Mouse (Mus musculus) heart, adult 2 months (tissue): ENCODE measurements around the gene Derl3. TPM values are rescaled to one million over a fixed set of nuclear protein-coding genes. Genes with fewer than 3 reads are reported as not detected.

ENCODE experiments used
- DNase-seq, 2 experiments: peaks; one replicate each; pipeline ENCODE4 v3.0.0; 2021
- H3K27ac ChIP-seq: fragments of 200-600 bp; 2 replicates; pipeline ENCODE4 v1.8.1; 2022
- H3K27me3 ChIP-seq: fragments of 200-500 bp; 2 replicates; pipeline ENCODE4 v1.6.1; 2012; ENCODE audit warnings: mild to moderate bottlenecking, low read length, inconsistent platforms, mixed read lengths; ENCODE audit not compliant: control insufficient read depth, insufficient read depth
- H3K36me3 ChIP-seq: fragments of 200-500 bp; 2 replicates; pipeline ENCODE4 v1.6.1; 2012; ENCODE audit warnings: low read length, inconsistent platforms; ENCODE audit not compliant: control insufficient read depth, insufficient read depth
- H3K4me1 ChIP-seq: fragments of 200-500 bp; 2 replicates; pipeline ENCODE4 v1.6.1; 2011; ENCODE audit warnings: low read length; ENCODE audit not compliant: control insufficient read depth, insufficient read depth
- H3K4me3 ChIP-seq: fragments of 200-600 bp; 2 replicates; pipeline ENCODE4 v1.8.1; 2022
- H3K79me2 ChIP-seq: fragments of 200-500 bp; replicated peaks from 2 replicates; pipeline ENCODE4 v1.6.1; 2012; ENCODE audit warnings: mild to moderate bottlenecking, inconsistent platforms, low read length, moderate library complexity, mixed read lengths; ENCODE audit not compliant: control insufficient read depth, insufficient read depth
- H3K9ac ChIP-seq: fragments of 200-500 bp; 2 replicates; pipeline ENCODE4 v1.6.1; 2012; ENCODE audit warnings: low read depth, mild to moderate bottlenecking, control low read depth, inconsistent platforms, low read length, mixed read lengths
- CTCF ChIP-seq: fragments of 200-600 bp; IDR thresholded peaks from 2 replicates; pipeline ENCODE4 v1.8.1; 2022; ENCODE audit warnings: antibody characterized with exemption, mild to moderate bottlenecking, moderate library complexity
- EP300 ChIP-seq: fragments of 200-500 bp; IDR thresholded peaks from 2 replicates; pipeline ENCODE4 v1.6.1; 2011; ENCODE audit warnings: low read depth, low read length, control low read depth; ENCODE audit not compliant: insufficient read depth
- POLR2A ChIP-seq: fragments of 200-500 bp; IDR thresholded peaks from 2 replicates; pipeline ENCODE4 v1.6.1; 2011; ENCODE audit warnings: mild to moderate bottlenecking, low read depth, low read length, control low read depth; ENCODE audit not compliant: insufficient read depth
- WGBS: fragments of 180-500 bp; shearing (Covaris S2); methylation state at CpG from one replicate; pipeline ENCODE4 v1.1.7; 2018; 5-methylcytosine and 5-hydroxymethylcytosine counted together
- intact Hi-C: fragments of 180-260 bp; cut with DNase I; formaldehyde crosslinking; loops from one replicate; pipeline ENCODE4 v1.15.1; 2025
- polyA plus RNA-seq: library from polyadenylated mRNA; depleted of rRNA; stranded (reverse); fragments of >200 nt; gene quantifications from 2 replicates; pipeline ENCODE4 v1.2.3, GENCODE M21; 2012
- total RNA-seq, 2 experiments: library from RNA; stranded (reverse); gene quantifications; 2 replicates each; pipeline ENCODE4 v1.2.3; 2021

Gene Derl3
- total and polyA plus RNA-seq, 3 experiments: 0.50 to 1.0 (median 0.65) TPM

- TF ChIP-seq POLR2A (no peak), EP300 (no peak), CTCF (no peak)
- peak in 1 of 2 experiments; percentile 37 for DNase-seq
- intact Hi-C loops: loop anchor here (2.0 kb wide), 1 partner anchor 16 kb away; no protein-coding TSS in a partner anchor
- Histone ChIP-seq H3K4me3 (no peak overlapping the region), H3K4me1 (peaks cover 4% of the 10 kb centered on the region; the same call in 1 of the 2 replicates), H3K9ac (no peak overlapping the region), H3K36me3 (no peaks in the 10 kb centered on the region), H3K79me2 (no peaks in the 10 kb centered on the region), H3K27me3 (no peaks in the 10 kb centered on the region), H3K27ac (peak overlapping the region; percentile 84; the same call in 1 of the 2 replicates)
- WGBS: 28% methylated on average over 7 of the region's 7 CpGs
These were observed 32.5 kb upstream of the Derl3 start for GRCm38 (mm10) chr10:75860746-75861145.

GRCm38 (mm10) chr10:75861587-75861986, 31.6 kb upstream of the Derl3 start:
- H3K4me3 ChIP-seq: no peak overlapping the region
- peaks cover 4% of the 10 kb centered on the region; the same call in 1 of the 2 replicates for H3K4me1 ChIP-seq
- TF ChIP-seq POLR2A: no peak
- no peak for TF ChIP-seq EP300
- TF ChIP-seq CTCF: no peak
- no peaks in the 10 kb centered on the region for H3K79me2 ChIP-seq
- no peaks in the 10 kb centered on the region for H3K36me3 ChIP-seq
- H3K27me3 ChIP-seq: no peaks in the 10 kb centered on the region
- no peak overlapping the region for H3K27ac ChIP-seq
- no peak overlapping the region for H3K9ac ChIP-seq
- intact Hi-C loops: loop anchor here (2.0 kb wide), 1 partner anchor 15 kb away; no protein-coding TSS in a partner anchor
- no peak for DNase-seq
- 64% methylated on average over 5 of the region's 5 CpGs for WGBS

GRCm38 (mm10) chr10:75872025-75872914, 20.9 kb upstream of the Derl3 start:
- Histone ChIP-seq H3K27ac (peak overlapping the region; percentile 42), H3K79me2 (no peaks in the 10 kb centered on the region), H3K4me3 (peak overlapping the region; percentile 15), H3K9ac (peak overlapping the region; percentile 36; the same call in 1 of the 2 replicates), H3K36me3 (no peaks in the 10 kb centered on the region), H3K4me1 (peaks cover 3% of the 10 kb centered on the region; the same call in 1 of the 2 replicates), H3K27me3 (no peaks in the 10 kb centered on the region)
- intact Hi-C loops: no loop called here
- TF ChIP-seq EP300: no peak
- TF ChIP-seq POLR2A: 0 out of 2 replicates have a peak, but pooled peaks have one; percentile 36
- no peak for DNase-seq
- WGBS: 31% methylated on average over 10 of the region's 10 CpGs

GRCm38 (mm10) chr10:75872915-75873542, 20.2 kb upstream of the Derl3 start:
- peak; percentile 27; the same call in 1 of the 2 replicates for TF ChIP-seq EP300
- TF ChIP-seq POLR2A: no peak; the same call in 1 of the 2 replicates
- Histone ChIP-seq H3K4me1 (peaks cover 3% of the 10 kb centered on the region; the same call in 1 of the 2 replicates), H3K79me2 (no peaks in the 10 kb centered on the region), H3K4me3 (peak overlapping the region; percentile 15), H3K27ac (peak overlapping the region; percentile 42), H3K9ac (peak overlapping the region; percentile 53), H3K27me3 (no peaks in the 10 kb centered on the region), H3K36me3 (no peaks in the 10 kb centered on the region)
- intact Hi-C loops: no loop called here
- peak; percentile 59 to 72 for DNase-seq
- 3% methylated on average over 11 of the region's 11 CpGs for WGBS

- Histone ChIP-seq H3K27ac (peak overlapping the region; percentile 7; the same call in 1 of the 2 replicates), H3K4me1 (peaks cover 3% of the 10 kb centered on the region; the same call in 1 of the 2 replicates), H3K9ac (no peak overlapping the region), H3K36me3 (no peaks in the 10 kb centered on the region), H3K4me3 (peak overlapping the region; percentile 15; the same call in 1 of the 2 replicates), H3K27me3 (no peaks in the 10 kb centered on the region), H3K79me2 (no peaks in the 10 kb centered on the region)
- 26% methylated on average over 10 of the region's 10 CpGs for WGBS
- intact Hi-C loops: no loop called here
- TF ChIP-seq EP300 (no peak), CTCF (no peak), POLR2A (no peak)
- DNase-seq: no peak
These were observed 19.6 kb upstream of the Derl3 start for GRCm38 (mm10) chr10:75873543-75874170.
